ENCODE assay signal across 8 mouse cellular contexts in the genomic region with DNA sequence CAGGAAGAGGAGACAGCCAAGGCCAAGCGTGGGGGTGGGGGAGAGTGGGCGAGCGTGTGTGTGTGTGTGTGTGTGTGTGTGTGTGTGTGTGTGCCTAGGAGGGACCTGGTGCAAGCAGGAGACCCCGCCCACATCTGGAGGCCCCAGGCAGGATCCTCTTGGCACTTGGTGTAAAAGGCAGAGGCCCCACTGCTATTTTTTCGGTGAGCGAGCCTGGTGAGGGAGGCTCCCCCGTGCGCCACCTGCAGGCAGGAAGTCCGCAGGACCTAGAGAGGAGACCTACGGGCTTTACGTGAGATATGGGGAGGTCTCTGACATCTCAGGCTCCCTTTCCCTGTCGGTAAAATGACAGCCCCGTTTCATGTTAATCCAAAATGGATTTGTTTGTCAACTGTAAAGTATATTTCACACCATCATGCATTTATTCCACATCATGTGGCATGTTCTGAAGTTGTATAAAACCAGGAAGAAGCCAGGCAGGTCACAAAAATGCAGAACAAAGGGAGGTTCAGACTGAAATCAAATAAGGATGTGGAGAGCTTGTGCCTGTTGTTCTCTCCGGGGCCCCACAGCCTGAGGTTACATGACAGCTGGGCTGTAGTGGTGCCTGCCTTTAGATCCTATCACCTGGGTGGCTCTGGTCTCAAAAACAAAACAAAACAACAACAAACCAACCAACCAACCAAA.
DNase-seq lines count a peak whose midpoint lies in the region; ATAC-seq and TF ChIP-seq lines count a peak whose summit lies in the region.

No protein-coding gene starts in this region.

- H3K4me1 ChIP-seq in intestine, embryonic 15.5 days (replicated peaks), result no peaks in the 10 kb centered on the region
- peaks cover 6% of the 10 kb centered on the region; the same call in 1 of the 2 replicates for H3K4me1 ChIP-seq in midbrain, postnatal 0 days (ENCODE audit: insufficient read depth, low read length)

- no peaks in the 10 kb centered on the region for H3K27me3 ChIP-seq in intestine, embryonic 15.5 days (replicated peaks)
- no peaks in the 10 kb centered on the region for H3K27me3 ChIP-seq in midbrain, postnatal 0 days (ENCODE audit: insufficient read depth, low read length)

- H3K27ac ChIP-seq in intestine, embryonic 15.5 days, result no peak overlapping the region
- no peak overlapping the region for H3K27ac ChIP-seq in midbrain, postnatal 0 days (ENCODE audit: low read depth, low read length)

- ATAC-seq in granulocyte monocyte progenitor cell, adult 5-6 weeks (replicated peaks; ENCODE audit: poor library complexity, severe bottlenecking), result peak; percentile 86
- peak; percentile 88 for ATAC-seq in intestine, embryonic 15.5 days
- peak; percentile 61; the same call in 1 of the 2 replicates for ATAC-seq in midbrain, postnatal 0 days (ENCODE audit: low FRiP score)

- DNase-seq in 3T3-L1 (ENCODE audit: low read depth, low spot score) (peak; percentile 57), liver (peak; percentile 81)
- DNase-seq in adrenal gland, adult 2 months, result peak; percentile 82
- DNase-seq in embryo, embryonic 11 days, result peak; percentile 88
- peak; percentile 56 for DNase-seq in midbrain, postnatal 0 days (ENCODE audit: low spot score)
- peak; percentile 67 to 71 for DNase-seq in spleen, postnatal 36 days (ENCODE audit: low spot score in 2 of 2)

- no peak overlapping the region for H3K4me3 ChIP-seq in intestine, embryonic 15.5 days (replicated peaks)
- H3K4me3 ChIP-seq in midbrain, postnatal 0 days (ENCODE audit: low read depth, low read length), result no peak overlapping the region

- no peak overlapping the region for H3K9ac ChIP-seq in intestine, embryonic 15.5 days
- H3K9ac ChIP-seq in midbrain, postnatal 0 days (replicated peaks; ENCODE audit: low read length, poor library complexity, severe bottlenecking), result no peak overlapping the region

- no peaks in the 10 kb centered on the region for H3K36me3 ChIP-seq in intestine, embryonic 15.5 days
- H3K36me3 ChIP-seq in midbrain, postnatal 0 days (ENCODE audit: insufficient read depth, low read length), result no peaks in the 10 kb centered on the region

- 14% methylated on average over 14 of the region's 14 CpGs for WGBS in intestine, embryonic 15.5 days
- WGBS in midbrain, postnatal 0 days, result 22% methylated on average over 14 of the region's 14 CpGs

- H3K4me2 ChIP-seq in intestine, embryonic 15.5 days (replicated peaks), result peak overlapping the region; percentile 33
- no peak overlapping the region; the same call in 1 of the 2 replicates for H3K4me2 ChIP-seq in midbrain, postnatal 0 days (ENCODE audit: low read depth, low read length, poor library complexity, severe bottlenecking)

- no peaks in the 10 kb centered on the region for H3K9me3 ChIP-seq in intestine, embryonic 15.5 days
- H3K9me3 ChIP-seq in midbrain, postnatal 0 days (ENCODE audit: low read length), result no peaks in the 10 kb centered on the region

- TF ChIP-seq CTCF in midbrain, postnatal 0 days (IDR thresholded peaks at IDR 0.05), result peak; percentile 68
